Mouse (Mus musculus): ENCODE data around the gene Tbccd1. TPM values are rescaled to one million over a fixed set of nuclear protein-coding genes. Genes with fewer than 3 reads are reported as not detected.

Tbccd1 gene
- 15.0 TPM for total RNA-seq (2023)

DNA sequence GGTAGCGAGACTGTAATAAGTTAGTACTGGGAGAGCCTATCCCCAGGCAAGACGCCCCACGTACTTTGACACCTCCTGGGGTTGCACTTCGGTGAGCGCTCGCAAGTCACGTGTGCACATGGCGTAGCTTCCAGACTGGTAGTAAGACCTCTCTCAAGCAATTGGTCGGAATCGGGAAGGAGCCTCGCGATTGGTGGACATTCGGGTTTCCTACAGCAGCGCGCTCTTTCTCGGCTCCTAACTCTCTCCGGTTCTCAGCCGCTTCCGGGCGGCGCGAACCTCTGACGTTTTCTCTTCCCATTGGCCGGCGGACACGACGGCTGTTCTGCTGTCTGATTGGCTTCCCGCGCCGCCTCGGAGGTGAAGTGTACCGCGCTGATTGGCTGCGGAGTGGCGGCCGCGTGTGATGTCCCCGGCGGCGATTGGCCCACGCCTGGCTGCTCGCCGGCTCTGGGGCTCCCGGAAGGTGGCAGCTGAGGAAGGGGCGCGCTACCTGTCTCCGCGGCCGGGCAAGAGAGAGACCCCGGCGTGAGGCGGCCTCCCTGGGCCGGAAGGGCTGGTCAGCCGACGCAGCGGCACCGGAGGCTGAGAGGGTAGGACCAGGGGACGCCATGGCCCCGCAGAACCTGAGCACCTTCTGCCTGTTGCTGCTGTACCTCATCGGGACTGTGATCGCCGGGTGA, at the start of gene Tbccd1, which contains the start of gene Dnajb11:
Gene Tbccd1, minus strand, starts transcription at position 239 of the 683 bp plus-strand sequence.
Gene Dnajb11, plus strand, starts transcription at position 415 of the 683 bp plus-strand sequence.

DNA sequence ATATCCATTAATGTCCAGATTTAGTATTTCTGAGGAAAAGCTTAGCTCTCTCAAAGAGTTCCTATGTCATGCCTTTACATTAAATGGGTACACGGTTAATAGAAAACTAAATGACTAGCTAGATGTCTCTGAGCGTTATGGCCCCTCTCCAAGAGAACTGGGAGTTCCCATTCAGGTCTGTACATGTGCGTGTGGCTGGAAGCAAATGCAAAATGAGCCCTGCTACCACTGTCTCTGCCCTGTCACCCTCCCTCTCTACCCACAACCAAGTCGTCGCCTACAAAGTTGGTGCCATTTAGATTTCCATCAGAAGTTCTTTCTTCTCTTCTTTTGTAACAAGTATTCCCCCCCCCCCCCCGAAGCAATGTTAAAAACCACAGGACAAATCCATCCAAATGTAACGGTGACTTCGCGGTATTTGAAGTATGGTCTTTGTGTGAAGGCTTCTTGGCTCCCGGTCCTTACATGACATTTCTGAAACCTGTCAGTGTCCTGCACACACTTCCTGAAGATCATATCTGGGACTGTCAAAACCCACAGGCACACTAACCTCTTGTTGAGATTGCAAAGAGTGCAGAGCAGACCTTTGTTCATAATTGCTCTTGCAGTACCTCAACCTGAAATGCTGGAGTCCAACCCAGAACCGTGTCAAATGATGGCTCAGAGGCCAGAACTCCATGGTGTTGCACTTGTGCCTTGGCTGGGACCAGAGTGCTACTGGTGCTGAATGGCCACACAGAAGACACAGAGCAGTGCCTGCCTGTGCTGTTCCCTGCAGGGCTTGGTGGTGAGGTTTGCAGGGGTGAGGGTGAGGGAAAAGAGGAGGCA, 33.4 kb upstream of the Tbccd1 start, which contains the start of gene Ahsg:
Gene Ahsg, plus strand, starts transcription at position 595 of the 828 bp plus-strand sequence.

DNA sequence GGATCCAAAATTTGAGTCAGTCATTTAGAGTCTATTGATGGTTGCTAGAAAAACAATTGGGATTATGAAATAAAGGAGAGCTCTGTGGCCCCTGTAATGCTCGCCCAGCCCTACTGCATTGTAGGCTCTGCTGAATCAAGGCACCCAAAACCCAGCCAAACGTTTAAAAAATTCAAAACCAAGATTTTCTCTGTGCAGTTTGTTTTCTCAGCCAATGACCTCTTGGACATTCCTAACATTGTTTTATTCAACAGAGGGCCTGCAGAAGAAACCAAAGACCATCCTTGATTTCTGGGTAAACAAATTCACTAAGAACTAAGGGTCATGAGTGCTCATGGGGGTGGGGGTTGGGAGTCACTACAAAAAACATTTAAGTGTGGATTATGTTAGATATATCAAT, 46.0 kb downstream of the Tbccd1 start, which contains the start of gene Crygs:
Gene Crygs, minus strand, starts transcription at position 101 of the 400 bp plus-strand sequence.

Other genes with a start within 250 kb of the Tbccd1 start
- 1.6 TPM for gene Dgkg, start 200.4 kb downstream of the Tbccd1 start, total RNA-seq (2023)
- gene Crygs, start 46.1 kb downstream of the Tbccd1 start, total RNA-seq (2023) = not detected
- gene Dnajb11, start 176 bp upstream of the Tbccd1 start, total RNA-seq (2023) = 52.9 TPM
- not detected for gene Ahsg, start 33.6 kb upstream of the Tbccd1 start, total RNA-seq (2023)
- not detected for gene Fetub, start 60.7 kb upstream of the Tbccd1 start, total RNA-seq (2023)
- gene Hrg, start 93.4 kb upstream of the Tbccd1 start, total RNA-seq (2023) = not detected
- not detected for gene Kng2, start 171.8 kb upstream of the Tbccd1 start, total RNA-seq (2023)
- gene Kng1, start 200.2 kb upstream of the Tbccd1 start, total RNA-seq (2023) = not detected
- gene Eif4a2, start 249.8 kb upstream of the Tbccd1 start, total RNA-seq (2023) = 1,098 TPM